Mouse (Mus musculus) spleen, embryonic (tissue): ENCODE measurements around the gene Wnt4.

ENCODE experiments used
- CTCF ChIA-PET: fragments of 350-600 bp; sonication (Branson Sonifier 250); formaldehyde crosslinking; loops from one replicate; lab custom pipeline; 2022; lab: Charles Lee

The Wnt4 gene

GRCm38 (mm10) chr4:137305831-137306576, 28.7 kb downstream of the Wnt4 start:
- CTCF ChIA-PET = no interaction called here

GRCm38 (mm10) chr4:137306577-137306888, 29.2 kb downstream of the Wnt4 start:
- CTCF ChIA-PET = no interaction called here

GRCm38 (mm10) chr4:137306991-137307706, 29.9 kb downstream of the Wnt4 start:
- CTCF ChIA-PET = no interaction called here

- CTCF ChIA-PET = interaction anchor here (0.6 to 1.0 kb wide), 2 partner anchors 58 to 122 kb away, joined by 3 to 4 read pairs; no protein-coding TSS in a partner anchor
Measured at GRCm38 (mm10) chr4:137308377-137308776, 31.1 kb downstream of the Wnt4 start.

- CTCF ChIA-PET = no interaction called here
Measured at GRCm38 (mm10) chr4:137313511-137313910, 36.2 kb downstream of the Wnt4 start.

GRCm38 (mm10) chr4:137314561-137314960, 37.3 kb downstream of the Wnt4 start:
- CTCF ChIA-PET = no interaction called here

GRCm38 (mm10) chr4:137315061-137315460, 37.8 kb downstream of the Wnt4 start:
- CTCF ChIA-PET = interaction anchor here (0.5 kb wide), 1 partner anchor 320 kb away, joined by 3 read pairs; no protein-coding TSS in a partner anchor

- CTCF ChIA-PET = interaction anchor here (0.5 to 0.8 kb wide), 2 partner anchors 63 to 115 kb away, joined by 3 to 5 read pairs; no protein-coding TSS in a partner anchor
Measured at GRCm38 (mm10) chr4:137316027-137316770, 38.9 kb downstream of the Wnt4 start.

- CTCF ChIA-PET = no interaction called here
Measured at GRCm38 (mm10) chr4:137324926-137325325, 47.6 kb downstream of the Wnt4 start.

GRCm38 (mm10) chr4:137326494-137326893, 49.2 kb downstream of the Wnt4 start:
- CTCF ChIA-PET = no interaction called here

- CTCF ChIA-PET = interaction anchor here (0.7 kb wide), 1 partner anchor 527 kb away, joined by 4 read pairs; no protein-coding TSS in a partner anchor
Measured at GRCm38 (mm10) chr4:137332051-137332450, 54.8 kb downstream of the Wnt4 start.

GRCm38 (mm10) chr4:137336468-137336867, 59.2 kb downstream of the Wnt4 start:
- CTCF ChIA-PET = interaction anchor here (0.6 kb wide), 2 partner anchors 235 to 268 kb away, joined by 4 to 11 read pairs; no protein-coding TSS in a partner anchor

- CTCF ChIA-PET = interaction anchor here (0.7 kb wide), 1 partner anchor 93 kb away, joined by 4 read pairs; no protein-coding TSS in a partner anchor
Measured at GRCm38 (mm10) chr4:137339415-137339814, 62.1 kb downstream of the Wnt4 start.

- CTCF ChIA-PET = no interaction called here
Measured at GRCm38 (mm10) chr4:137342816-137343215, 65.5 kb downstream of the Wnt4 start.

- CTCF ChIA-PET = no interaction called here
Measured at GRCm38 (mm10) chr4:137345112-137345511, 67.8 kb downstream of the Wnt4 start.

- CTCF ChIA-PET = no interaction called here
Measured at GRCm38 (mm10) chr4:137345790-137346189, 68.5 kb downstream of the Wnt4 start.
